Mouse (Mus musculus) layer of hippocampus, adult 9-10 months (tissue): ENCODE results near the gene B4galt5.

Experiments used
- DNase-seq: peaks from one replicate; pipeline ENCODE4 v3.0.0; 2022; ENCODE audit warnings: low spot score

The B4galt5 gene

GRCm38 (mm10) chr2:167275856-167276255 lies 73.1 kb downstream of the B4galt5 start:
- no peak for DNase-seq

- DNase-seq: no peak
Observed at GRCm38 (mm10) chr2:167274713-167275465, 74.1 kb downstream of the B4galt5 start.

DNA sequence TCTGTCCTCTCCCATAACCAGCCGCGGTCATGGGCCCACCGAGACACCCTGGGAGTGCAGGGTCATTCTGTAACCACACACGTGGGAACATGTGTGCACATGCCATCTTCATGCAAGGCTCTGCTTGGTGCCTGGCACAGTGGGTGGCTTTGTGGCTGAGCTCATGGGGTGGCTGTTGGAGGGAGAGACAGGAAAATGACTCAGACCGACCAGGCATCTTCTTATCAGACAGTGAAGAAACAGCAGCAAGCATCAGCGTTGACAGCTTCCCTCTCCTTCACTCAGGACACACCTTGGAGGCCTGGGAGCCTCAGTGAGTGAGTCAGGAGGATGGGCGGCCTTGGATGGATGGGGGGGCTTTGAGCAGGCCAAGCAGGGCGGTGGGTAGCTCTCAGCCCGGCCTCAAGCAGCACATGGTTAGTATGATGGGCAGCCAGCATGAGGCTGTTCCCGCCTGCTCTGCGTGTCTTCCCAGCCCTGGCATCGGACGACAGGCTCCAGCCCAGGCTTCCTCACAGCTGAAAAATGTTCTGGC lies 75.7 kb downstream of the B4galt5 start:
- no peak for DNase-seq

GRCm38 (mm10) chr2:167272706-167273105 lies 76.3 kb downstream of the B4galt5 start:
- DNase-seq: no peak

DNA sequence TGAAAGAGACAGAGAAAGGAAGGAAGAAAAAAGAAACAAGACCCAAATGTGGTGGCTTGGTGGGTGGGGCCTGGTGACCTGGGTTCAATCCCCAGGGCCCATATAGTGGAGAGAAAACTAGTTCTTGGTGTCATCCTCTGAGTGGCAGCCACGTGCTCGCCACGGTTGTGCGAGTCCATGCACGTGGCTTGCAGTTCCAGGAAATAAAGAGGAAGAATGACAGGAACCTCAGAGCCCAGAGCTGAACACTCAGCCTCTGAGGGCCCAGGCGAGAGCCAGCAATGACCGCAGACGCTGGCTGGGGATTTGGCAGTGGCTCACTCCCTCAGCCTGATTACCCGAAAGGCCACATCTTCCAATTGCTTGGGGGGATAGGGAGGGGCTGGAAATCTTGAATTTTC lies 77.9 kb downstream of the B4galt5 start:
- no peak for DNase-seq

GRCm38 (mm10) chr2:167270496-167270895 lies 78.5 kb downstream of the B4galt5 start:
- no peak for DNase-seq

- no peak for DNase-seq
Observed at GRCm38 (mm10) chr2:167268721-167269120, 80.3 kb downstream of the B4galt5 start.

- DNase-seq: no peak
Observed at GRCm38 (mm10) chr2:167268411-167268690, 80.6 kb downstream of the B4galt5 start.

GRCm38 (mm10) chr2:167267531-167268410 lies 81.2 kb downstream of the B4galt5 start:
- no peak for DNase-seq

- no peak for DNase-seq
Observed at GRCm38 (mm10) chr2:167266231-167266630, 82.8 kb downstream of the B4galt5 start.

GRCm38 (mm10) chr2:167265806-167266205 lies 83.2 kb downstream of the B4galt5 start:
- no peak for DNase-seq

GRCm38 (mm10) chr2:167265021-167265420 lies 84.0 kb downstream of the B4galt5 start:
- DNase-seq: no peak

GRCm38 (mm10) chr2:167263931-167264330 lies 85.1 kb downstream of the B4galt5 start:
- no peak for DNase-seq

GRCm38 (mm10) chr2:167263040-167263810 lies 85.8 kb downstream of the B4galt5 start:
- DNase-seq: no peak

- no peak for DNase-seq
Observed at GRCm38 (mm10) chr2:167262433-167262832, 86.5 kb downstream of the B4galt5 start.

GRCm38 (mm10) chr2:167261106-167261505 lies 87.9 kb downstream of the B4galt5 start:
- no peak for DNase-seq

DNA sequence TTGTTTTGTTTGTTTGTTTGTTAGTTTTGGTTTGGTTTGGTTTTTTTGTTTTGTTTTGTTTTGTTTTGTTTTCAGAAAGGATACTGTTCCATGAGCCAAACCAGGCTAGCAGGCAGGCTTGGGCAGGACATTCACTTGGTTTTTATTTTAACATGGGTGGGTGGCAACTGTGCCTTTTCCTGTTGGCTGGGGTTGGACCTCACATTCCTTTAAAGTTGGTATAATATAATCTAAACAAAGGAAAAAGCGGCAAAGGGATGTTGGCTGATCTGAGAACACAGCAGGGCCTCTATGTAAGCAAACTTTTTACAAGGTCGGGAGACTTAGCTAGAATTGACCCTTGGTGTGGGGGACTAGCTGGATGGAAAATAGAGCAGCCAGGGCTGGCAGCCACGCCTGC lies 91.2 kb downstream of the B4galt5 start:
- no peak for DNase-seq

GRCm38 (mm10) chr2:167254808-167255207 lies 94.2 kb downstream of the B4galt5 start:
- no peak for DNase-seq

GRCm38 (mm10) chr2:167254185-167254584 lies 94.8 kb downstream of the B4galt5 start:
- no peak for DNase-seq

- no peak for DNase-seq
Observed at GRCm38 (mm10) chr2:167253476-167253875, 95.5 kb downstream of the B4galt5 start.

DNA sequence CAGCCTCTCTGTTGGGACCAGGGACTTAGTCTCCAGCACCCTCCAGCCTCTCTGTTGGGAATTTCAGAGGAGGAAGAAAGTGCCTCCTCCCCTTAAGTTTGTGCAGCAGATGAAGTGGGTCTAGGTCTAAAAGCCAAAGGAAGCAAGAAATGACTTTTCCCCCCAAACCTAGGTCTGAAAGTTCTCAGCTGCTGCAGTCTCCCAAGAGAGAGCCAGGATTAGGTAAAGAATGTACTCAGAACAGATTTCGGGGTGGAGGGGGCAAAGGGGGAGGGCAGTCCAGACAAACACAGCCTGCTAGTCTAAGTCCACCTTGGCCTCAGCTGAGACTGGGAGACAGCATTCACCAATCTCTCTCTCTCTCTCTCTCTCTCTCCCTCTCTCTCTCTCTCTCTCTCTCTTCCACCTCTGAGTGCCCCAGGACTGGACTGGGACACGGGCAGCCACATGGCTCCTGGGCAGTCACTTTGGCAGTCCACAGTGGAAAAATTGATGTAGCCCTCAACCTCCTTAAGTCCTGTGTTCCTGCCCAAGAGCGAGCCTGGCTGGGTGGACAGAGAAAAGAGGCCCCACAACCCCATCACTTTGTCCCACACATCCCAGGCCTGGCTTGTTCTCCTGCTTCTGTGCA lies 96.8 kb downstream of the B4galt5 start:
- DNase-seq: no peak
